Mouse (Mus musculus) embryonic stem cell, embryonic (primary cell): ENCODE measurements around the gene Gm21854.
"Not testable (repeated sequence)": the region's sequence is repeated elsewhere in the genome, so short reads cannot be mapped to it uniquely, and the experiment has no call there.

Source experiments
- CTCF ChIA-PET, 4 experiments: fragments of 300-600 bp in 2 of 4; fragments of 350-600 bp in 2 of 4; sonication (Branson Sonifier 250); formaldehyde crosslinking; loops; one replicate each; lab custom pipeline; 2022; ENCODE audit warnings: inconsistent platforms in 2 of 4; lab: Charles Lee
- POLR2A ChIA-PET, 4 experiments: fragments of 300-600 bp in 2 of 4; fragments of 350-600 bp in 2 of 4; sonication (Branson Sonifier 250); formaldehyde crosslinking; loops; one replicate each; lab custom pipeline; 2022; ENCODE audit warnings: antibody characterized with exemption in 4 of 4, inconsistent platforms in 1 of 4; lab: Charles Lee

The Gm21854 gene

GRCm38 (mm10) chrY:5656686-5657085 lies at the start of gene Gm21854:
Gene Gm21854 (plus strand): TSS chrY:5656986.
- CTCF ChIA-PET, POLR2A ChIA-PET: not testable (repeated sequence)
